ENCODE assay signal across 33 mouse cellular contexts in the genomic region with DNA sequence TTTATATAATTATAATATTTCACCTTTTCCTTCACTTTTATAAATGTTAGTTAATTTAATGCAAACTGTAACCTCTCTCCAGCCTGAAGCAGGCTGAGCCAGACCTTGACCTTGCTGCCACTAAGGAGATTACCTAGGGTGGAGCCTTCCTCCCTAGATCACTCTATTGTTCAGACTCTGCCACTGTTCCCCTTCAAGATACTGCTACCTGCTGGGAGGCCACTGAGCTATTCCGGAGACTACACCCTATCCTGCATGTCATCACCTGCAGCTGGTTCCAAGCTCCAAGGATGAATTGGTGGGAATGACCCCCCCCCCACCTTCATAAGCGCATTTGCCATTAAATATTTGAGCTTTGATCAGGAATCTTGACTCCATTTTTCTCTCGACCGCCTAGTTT. TPM values are rescaled to one million over a fixed set of nuclear protein-coding genes. Genes with fewer than 3 reads are reported as not detected.
"Had no signal": no experiment of that assay in that cellular context is flagged by ENCODE, and none has a peak within 500 bp of the region (broad histone marks: within the 10 kb centered on the region; RNA-seq: fewer than 3 reads in every experiment).

No protein-coding gene starts in this region.

RNA-seq across cellular contexts. Expression of a gene that starts 58.8 kb away (rescaled TPM):
- total RNA-seq: common myeloid progenitor, adult 5-6 weeks; forebrain, postnatal 0 days; gastrocnemius, adult 18-20 months; gastrocnemius, adult 2 months; gastrocnemius, adult 8-10 months; gastrocnemius, postnatal 10 days; gastrocnemius, postnatal 14 days; gastrocnemius, postnatal 25 days; gastrocnemius, postnatal 36 days; gastrocnemius, postnatal 4 days; granulocyte monocyte progenitor cell, adult 5-6 weeks; heart, adult 18-20 months; heart, adult 2 months; heart, adult 8-10 months had no signal
- polyA plus RNA-seq: cortical plate, adult 2 months; embryonic facial prominence, embryonic 10.5 days; embryonic facial prominence, embryonic 11.5 days; embryonic facial prominence, embryonic 12.5 days; embryonic facial prominence, embryonic 13.5 days; embryonic facial prominence, embryonic 14.5 days; embryonic facial prominence, embryonic 15.5 days; erythroblast, embryonic 14.5 days; forebrain, embryonic 10.5 days; forebrain, embryonic 11.5 days; forebrain, embryonic 12.5 days; forebrain, embryonic 13.5 days; forebrain, embryonic 14.5 days; forebrain, embryonic 15.5 days; forebrain, embryonic 16.5 days; forebrain, postnatal 0 days; frontal cortex, adult 2 months; gonadal fat pad, adult 2 months; heart, adult 2 months; heart, embryonic 10.5 days; heart, embryonic 11.5 days had no signal
